Mouse (Mus musculus) bone marrow macrophage, adult 2 months (primary cell): Measurements from ENCODE around the gene Smarcb1.

Source experiments
- CTCF ChIP-seq: IDR thresholded peaks from 2 replicates; pipeline ENCODE4 v1.5.1; 2012; ENCODE audit warnings: low read depth, mild to moderate bottlenecking, low read length, moderate library complexity
- POLR2A ChIP-seq: IDR thresholded peaks from 2 replicates; pipeline ENCODE4 v1.6.1; 2012; ENCODE audit warnings: mild to moderate bottlenecking, low read depth, low read length, borderline replicate concordance

GRCm38 (mm10) chr10:75872915-75873542, 48.4 kb downstream of the Smarcb1 start:
- TF ChIP-seq CTCF = no peak
- TF ChIP-seq POLR2A = no peak
